Mouse (Mus musculus) large intestine, adult 2 months (tissue): Measurements from ENCODE around the gene Gm8251. TPM values are rescaled to one million over a fixed set of nuclear protein-coding genes. Genes with fewer than 3 reads are reported as not detected.
"Not testable (repeated sequence)": the region's sequence is repeated elsewhere in the genome, so short reads cannot be mapped to it uniquely, and the experiment has no call there.

ENCODE experiments used
- DNase-seq: peaks from one replicate; pipeline ENCODE4 v3.0.0-alpha.2; 2012; ENCODE audit warnings: low read depth, low spot score
- WGBS: fragments of 180-500 bp; shearing (Covaris S2); methylation state at CpG from one replicate; pipeline ENCODE4 v1.1.7; 2018; 5-methylcytosine and 5-hydroxymethylcytosine counted together
- polyA plus RNA-seq: library from polyadenylated mRNA; depleted of rRNA; stranded (reverse); fragments of >200 nt; gene quantifications from 2 replicates; pipeline ENCODE4 v1.2.3, GENCODE M21; 2012; rRNA removed

The Gm8251 gene
- polyA plus RNA-seq: not detected in 2 replicates

DNA sequence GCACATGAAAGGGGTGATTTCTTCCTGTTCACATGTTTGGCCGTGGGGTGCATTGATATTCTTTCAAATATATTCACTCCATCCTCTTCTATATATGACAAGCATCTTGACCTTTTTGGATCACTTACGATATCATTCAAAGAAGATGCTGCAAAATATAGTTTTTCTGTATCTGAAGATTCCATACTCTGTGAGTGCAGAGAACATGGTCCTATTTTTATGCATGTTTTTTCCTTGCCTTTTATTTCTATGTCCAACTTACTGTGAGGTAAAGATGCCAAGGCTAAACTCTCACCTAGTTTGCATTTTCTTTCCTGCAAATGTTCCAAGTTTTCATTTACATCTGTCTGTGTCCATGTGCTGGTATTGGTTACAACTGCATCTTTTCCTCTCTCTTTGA, at the start of gene Gm8251:
Gene Gm8251 (minus strand): TSS at position 101 of the 400 bp plus-strand sequence.
- DNase-seq: no peak
- 87% methylated on average over 2 of the region's 2 CpGs for WGBS

DNA sequence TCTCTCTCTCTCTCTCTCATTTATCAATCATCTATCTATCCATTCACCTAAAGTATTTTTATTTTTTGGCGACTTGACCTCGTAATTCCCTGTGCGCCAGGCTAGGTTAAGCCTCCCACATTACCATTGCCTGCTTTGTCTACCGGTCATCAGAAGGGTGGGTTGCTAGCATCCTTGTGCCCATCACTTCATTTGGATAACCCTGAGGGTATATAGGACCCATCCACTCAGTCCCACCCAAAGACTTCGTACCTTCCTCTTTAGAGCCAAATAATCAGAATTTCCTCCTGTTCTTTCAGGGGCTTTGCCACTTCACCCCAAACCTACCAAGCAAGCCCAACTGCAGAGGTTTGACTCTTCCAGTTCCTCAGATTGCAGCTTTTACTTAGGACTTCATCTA, 41.2 kb upstream of the Gm8251 start:
- no peak for DNase-seq
- WGBS: 19% methylated on average over 5 of the region's 5 CpGs

DNA sequence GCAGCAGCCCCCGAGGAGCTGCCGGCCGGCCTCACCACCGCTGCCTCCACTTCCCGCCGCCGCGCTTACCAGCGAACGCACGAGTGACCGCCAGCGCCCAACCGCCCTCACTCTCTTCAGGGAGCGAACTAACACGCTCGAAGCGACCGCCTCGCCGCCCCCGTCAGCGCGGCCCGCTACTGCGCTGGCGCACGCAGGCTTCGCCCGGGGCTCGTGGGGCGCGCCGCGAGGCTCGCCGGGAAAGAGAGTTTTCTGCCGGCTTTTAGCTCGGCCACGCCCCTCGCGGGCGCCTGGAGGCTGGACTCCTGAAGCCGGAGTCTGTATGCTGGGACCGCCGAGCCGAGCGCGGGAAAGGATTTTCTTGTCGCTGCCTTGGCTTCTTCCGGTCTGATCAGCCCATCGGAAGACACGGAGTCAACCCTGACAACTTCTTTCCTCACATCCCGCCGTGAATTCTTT, 40.6 kb upstream of the Gm8251 start, which contains the start of gene Tex30:
Gene Tex30 (minus strand): TSS at position 183 of the 459 bp plus-strand sequence.
- peak; percentile 72 for DNase-seq
- WGBS: under 1% methylated on average over 55 of the region's 55 CpGs

DNA sequence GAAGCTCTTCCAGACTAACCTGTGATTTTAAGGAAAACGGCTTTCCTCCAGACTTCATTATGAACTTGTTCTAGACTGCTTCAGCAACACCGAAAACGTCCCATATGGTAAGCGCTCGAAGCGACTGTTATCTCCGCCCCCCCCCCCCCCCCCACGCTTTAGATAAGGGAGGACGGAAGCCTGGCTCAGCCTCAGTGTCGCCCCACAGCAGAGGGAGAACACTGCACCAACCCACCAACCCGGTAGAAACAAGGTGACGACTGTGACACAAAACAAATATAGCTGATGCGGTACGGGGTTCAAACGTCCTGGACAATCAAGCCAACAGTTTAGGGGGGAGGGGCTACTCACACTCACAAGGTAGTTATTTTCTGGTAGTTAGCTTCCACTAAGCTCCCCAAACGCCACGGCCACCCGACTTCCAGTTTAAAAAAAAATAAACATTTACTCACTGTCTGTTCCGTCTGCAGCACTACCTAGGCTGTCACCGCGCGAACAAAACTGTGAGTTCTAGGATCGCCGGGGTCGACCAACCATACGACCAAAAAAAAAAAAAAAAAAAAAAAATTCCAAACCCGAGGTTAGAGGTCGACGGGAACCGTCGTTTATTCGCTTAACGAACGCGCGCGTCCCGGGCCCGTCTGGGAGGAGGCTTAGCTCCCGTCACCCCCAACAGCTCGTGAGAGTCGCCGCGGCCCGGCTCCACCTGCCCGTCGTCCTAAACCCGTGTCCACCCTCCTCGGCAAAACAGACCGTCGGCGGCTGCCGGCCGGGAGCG, 39.9 kb upstream of the Gm8251 start:
- DNase-seq: no peak
- under 1% methylated on average over 55 of the region's 55 CpGs for WGBS

DNA sequence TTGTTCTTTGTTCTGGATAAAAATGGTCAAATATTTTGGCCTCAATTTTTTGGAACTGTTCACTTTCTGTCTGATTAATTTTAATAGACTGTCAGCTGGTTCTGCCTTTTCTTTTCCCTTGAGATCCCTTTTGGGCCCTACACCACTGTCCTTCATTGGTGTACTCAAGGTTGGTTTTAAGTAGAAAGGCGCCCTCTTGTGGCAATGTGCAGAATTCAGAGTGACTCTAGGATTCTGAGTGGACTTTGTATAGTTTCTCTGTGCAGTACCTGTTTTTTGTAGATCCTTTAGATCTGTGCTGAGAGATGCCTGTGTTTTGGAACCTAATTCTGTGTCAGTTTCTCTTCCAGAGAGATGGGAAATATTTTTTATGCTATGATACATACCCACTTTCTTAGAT, 2.9 kb upstream of the Gm8251 start:
- 0% methylated on average over 1 of the region's 1 CpGs for WGBS
- peak; percentile 21 for DNase-seq

DNA sequence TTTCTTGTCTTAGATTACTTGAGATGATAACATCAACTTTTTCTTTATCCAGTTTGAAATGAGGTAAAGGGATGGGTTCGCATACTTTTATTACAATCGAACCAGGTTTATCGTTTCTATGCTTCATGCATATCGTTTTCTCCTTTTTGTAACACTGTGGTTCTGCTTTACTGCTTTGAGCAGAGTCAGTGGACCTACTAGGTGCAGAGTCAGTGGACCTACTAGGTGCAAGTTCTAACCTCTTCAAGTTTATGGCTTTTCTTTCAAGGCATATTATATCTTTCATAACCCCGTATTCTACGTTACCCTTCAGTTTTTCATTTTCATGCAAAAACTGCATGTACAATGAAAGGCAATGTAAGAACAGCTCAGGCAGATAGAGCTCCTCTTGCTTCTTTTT, 1.7 kb upstream of the Gm8251 start:
- DNase-seq: no peak
- 77% methylated on average over 6 of the region's 6 CpGs for WGBS

DNA sequence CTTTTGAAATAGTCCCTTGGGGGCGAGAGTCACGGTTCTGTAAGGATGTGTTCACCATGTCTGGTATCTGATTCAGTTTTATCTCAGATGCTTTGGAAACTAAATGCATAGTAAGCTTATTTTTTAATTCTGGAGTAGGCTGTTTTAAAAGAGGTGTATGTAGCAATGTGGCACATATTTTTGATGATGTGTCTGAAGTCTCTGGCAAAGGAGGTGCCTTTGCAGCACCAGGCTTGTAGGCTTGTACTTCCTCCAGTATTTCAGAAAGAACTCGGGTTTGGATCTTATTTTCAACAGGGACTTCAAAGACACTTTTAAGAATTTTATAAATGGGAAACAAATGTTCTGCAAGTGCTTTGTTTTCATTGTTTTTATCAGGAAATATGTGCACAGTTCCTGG, 3.9 kb downstream of the Gm8251 start:
- DNase-seq: no peak
- WGBS: 84% methylated on average over 3 of the region's 3 CpGs

DNA sequence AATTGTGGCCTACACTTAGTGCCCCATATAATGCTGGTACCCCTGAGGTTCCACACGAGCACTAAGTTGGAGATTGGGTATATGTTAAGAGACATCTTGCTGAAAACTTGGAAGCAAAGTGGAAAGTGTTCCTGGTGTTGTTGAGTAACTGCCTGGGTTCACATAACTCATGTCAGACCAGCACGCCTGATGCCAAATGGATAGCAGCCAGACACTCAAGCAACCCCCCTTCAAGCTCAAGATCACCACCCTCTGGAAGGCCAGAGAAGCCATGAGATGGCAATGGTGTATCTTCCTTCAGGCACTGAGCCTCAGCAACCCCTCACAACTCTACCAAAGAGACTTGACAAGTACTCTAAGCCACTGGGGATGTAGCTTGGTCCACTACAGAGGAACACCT, 15.2 kb downstream of the Gm8251 start:
- WGBS: 66% methylated on average over 2 of the region's 2 CpGs
- DNase-seq: no peak

DNA sequence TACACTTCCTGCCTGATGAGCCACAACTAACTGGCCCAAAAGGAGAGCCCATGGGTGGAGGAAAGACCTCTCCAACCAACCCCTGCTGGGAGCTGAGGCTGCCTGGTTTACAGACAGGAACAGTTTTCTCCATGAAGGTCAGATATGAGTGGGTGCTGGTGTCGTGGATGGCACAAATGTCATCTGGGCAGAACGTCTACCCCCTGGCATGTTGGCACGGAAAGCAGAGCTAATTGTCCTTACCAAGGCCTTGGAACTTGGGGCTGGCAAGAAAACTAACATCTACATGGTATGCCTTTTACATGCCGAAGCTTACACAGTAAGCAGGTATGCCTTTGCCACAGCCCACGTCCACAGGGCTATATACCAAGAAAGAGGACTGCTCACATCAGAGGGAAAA, 16.0 kb downstream of the Gm8251 start:
- not testable (repeated sequence) for DNase-seq
- 85% methylated on average over 5 of the region's 5 CpGs for WGBS

DNA sequence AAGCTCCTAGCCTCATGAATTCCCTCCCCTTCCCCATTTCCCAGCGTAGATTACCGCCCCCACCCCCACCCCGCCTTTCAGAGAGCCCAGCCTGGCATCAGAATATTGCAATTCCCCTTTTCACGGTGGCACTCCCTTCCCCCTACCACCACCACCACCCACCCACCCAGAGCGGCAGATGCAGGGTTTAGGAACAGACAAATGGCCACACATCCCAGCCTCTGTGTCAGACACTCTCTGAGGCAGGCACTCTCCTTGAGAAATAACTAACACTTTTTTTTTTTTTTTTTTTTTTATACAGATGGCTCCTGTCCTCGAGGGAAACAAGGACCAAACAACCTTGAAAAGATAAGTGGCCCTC, 19.2 kb downstream of the Gm8251 start:
- DNase-seq: no peak
- 2% methylated on average over 6 of the region's 6 CpGs for WGBS

DNA sequence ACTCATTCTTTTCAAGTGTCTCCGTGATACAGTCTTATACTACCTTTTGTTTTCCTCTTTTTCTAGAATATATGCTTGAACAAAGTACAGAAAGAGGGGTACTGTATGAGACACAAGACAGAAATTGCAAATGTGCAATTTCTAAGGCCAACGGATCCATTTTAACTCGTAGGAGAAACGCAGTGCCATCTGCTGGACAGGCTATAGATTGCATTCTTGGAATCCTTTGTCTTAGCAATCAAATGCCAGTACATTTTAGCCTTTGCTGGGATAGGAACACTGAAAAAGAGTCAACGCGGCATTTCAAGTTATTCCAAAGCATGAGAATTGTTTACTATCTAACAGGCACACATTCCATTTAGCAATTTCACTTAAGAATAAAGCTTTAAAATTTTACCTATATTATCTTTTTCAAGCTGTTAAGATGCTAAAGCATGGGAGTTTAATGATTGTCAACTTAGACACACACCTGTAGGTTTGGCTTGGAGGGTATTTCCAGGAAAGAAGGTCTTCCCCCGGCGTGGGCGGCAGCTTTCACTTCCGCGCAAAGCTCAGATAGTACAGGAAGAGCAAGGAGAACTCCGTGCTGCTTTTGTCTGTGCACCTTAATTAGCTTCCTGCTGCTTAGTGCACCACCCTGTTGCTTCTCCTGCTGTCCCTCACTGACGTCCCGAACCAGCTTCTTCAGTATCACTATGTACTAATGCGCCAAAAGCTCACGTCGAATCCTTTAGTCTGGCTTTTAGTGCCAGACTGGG, 19.8 kb downstream of the Gm8251 start:
- 1% methylated on average over 17 of the region's 17 CpGs for WGBS
- DNase-seq: peak; percentile 19

DNA sequence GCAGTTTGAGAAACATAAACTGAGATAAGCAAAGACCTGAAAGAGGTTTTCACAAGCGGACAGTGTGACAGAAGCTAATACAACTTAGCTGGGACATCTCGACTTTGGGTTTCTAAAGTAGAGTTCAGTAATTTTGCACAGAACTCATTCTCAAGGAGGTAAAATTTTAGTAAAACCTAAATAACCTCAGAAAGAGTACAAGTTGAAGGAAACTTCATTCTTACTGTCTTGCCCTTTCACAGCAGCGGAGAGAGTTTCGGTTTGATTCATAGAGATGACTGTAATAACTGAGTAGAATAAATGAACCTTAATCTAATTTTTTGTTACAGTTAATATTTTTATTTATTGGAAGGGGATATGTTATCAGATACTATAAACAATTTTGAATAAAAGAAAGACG, 28.8 kb downstream of the Gm8251 start:
- WGBS: 86% methylated on average over 5 of the region's 5 CpGs

DNA sequence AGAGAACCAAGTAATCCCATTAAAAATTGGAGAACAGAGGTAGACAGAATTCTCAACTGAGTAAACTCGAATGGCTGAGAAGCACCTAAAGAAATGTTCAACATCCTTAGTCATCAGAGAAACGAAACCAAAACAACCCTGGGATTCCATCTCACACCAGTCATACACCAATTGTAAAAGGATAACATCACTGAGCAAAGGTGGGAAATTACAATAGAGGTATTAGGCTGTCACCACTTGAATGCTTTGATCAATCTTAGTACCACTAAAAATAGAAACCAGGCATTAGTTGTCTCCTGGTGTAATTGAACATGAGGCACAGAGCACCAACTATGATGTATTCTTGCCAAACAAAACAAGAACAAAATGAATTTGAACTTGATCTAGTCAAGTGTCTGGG, 29.5 kb downstream of the Gm8251 start:
- WGBS: 68% methylated on average over 2 of the region's 2 CpGs
- DNase-seq: no peak

More for the DNA sequence above, 28.8 kb downstream of the Gm8251 start:
- DNase-seq: no peak

DNA sequence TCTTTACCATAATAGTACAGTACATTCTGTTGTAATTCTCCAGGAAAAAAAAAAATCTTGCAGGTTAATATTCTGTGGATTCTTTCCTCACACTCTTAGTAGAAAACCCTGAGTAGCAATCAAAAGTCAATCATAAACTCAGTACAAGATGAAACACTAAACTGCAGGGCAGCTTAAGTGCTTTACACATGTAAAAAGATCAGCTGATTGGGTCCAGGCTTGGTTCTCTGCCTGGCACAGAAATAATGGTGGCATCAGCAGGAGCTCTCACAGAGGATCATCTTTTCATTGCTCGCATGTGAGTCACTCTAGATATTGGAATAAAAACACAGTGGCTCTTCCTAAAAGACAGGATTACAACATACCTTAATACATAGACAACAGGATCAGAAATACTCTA, 34.1 kb downstream of the Gm8251 start:
- DNase-seq: no peak
- WGBS: 84% methylated on average over 1 of the region's 1 CpGs

DNA sequence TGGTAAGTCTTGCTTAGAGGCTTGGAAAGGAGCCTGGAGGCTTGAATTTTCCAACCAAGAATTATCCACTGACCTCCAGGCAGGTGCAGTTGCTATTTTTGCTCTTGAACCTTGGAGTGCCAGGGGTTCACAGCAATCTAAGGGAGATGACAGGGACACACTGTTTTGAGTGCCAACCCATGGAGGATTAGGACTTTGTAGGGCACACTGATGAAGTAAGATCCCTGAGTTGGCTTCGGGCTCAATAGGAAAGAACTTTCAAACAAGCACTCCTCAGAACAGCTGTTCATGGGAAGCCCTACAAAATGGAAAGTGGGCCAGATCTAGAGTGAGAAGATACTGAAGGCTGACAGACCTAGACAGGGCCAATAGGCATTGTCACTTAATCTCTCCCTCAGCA, 39.1 kb downstream of the Gm8251 start:
- 84% methylated on average over 1 of the region's 1 CpGs for WGBS
- no peak for DNase-seq

DNA sequence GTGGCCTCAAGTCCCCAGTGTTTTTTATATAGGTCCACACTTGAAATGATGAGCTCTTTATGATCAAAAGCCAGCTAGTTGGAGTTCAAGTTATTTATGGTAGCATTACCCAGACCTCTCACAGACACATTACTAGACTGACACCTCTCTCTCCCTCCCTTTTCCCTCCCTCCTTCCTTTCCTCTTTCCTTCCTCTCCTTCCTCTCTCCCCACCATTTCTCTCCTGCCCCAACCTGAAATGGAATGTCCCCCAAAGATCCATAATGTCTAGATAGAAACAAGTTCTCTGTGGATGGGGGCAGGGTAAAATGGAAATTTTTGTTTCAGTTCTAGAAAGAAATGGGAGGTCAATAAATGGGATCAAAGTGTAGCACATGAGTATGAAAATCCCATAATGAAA, 41.8 kb downstream of the Gm8251 start, which contains the start of gene Mettl21c:
Gene Mettl21c (minus strand): TSS at position 101 of the 400 bp plus-strand sequence.
- no peak for DNase-seq

DNA sequence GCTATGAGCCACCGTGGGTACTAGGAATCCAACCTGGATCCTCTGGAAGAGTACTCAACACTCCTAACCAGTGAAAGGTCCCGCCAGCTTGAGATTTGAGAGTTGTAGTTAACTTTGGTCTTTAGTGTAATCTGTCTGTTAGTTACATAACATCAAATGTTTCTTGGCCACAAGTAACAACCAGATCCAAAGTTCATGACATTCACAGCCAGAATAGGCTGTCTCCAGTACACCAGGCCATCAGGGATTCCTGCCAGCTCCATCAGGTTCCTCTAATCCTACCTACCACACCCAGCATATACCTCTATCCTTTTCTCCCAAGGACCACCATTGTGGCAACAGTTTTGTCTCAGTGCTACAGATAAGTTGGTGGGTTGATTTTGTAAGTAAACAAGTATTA, 46.2 kb downstream of the Gm8251 start:
- WGBS: 86% methylated on average over 2 of the region's 2 CpGs

More for the DNA sequence above, 46.2 kb downstream of the Gm8251 start:
- DNase-seq: no peak
